Mouse (Mus musculus): ENCODE measurements around the gene Setd4.

Gene Setd4

GRCm38 (mm10) chr16:93592711-93593110 lies 11.2 kb downstream of the Setd4 start:
- no peak for DNase-seq (ENCODE audit: extremely low read depth, low read depth)

- DNase-seq (ENCODE audit: extremely low read depth, low read depth), result no peak
These were observed 12.1 kb downstream of the Setd4 start for GRCm38 (mm10) chr16:93591450-93592430.

GRCm38 (mm10) chr16:93590915-93591314 lies 12.9 kb downstream of the Setd4 start:
- DNase-seq (ENCODE audit: extremely low read depth, low read depth), result no peak

GRCm38 (mm10) chr16:93588281-93588680 lies 15.6 kb downstream of the Setd4 start:
- no peak for DNase-seq (ENCODE audit: extremely low read depth, low read depth)

- no peak for DNase-seq (ENCODE audit: extremely low read depth, low read depth)
These were observed 17.5 kb downstream of the Setd4 start for GRCm38 (mm10) chr16:93586382-93586781.

- DNase-seq (ENCODE audit: extremely low read depth, low read depth), result no peak
These were observed 18.1 kb downstream of the Setd4 start for GRCm38 (mm10) chr16:93585703-93586205.

- DNase-seq (ENCODE audit: extremely low read depth, low read depth), result no peak
These were observed 18.7 kb downstream of the Setd4 start for GRCm38 (mm10) chr16:93584976-93585702.

GRCm38 (mm10) chr16:93581125-93581524 lies 22.7 kb downstream of the Setd4 start:
- no peak for DNase-seq (ENCODE audit: extremely low read depth, low read depth)

GRCm38 (mm10) chr16:93578346-93579005 lies 25.4 kb downstream of the Setd4 start:
- DNase-seq (ENCODE audit: extremely low read depth, low read depth), result no peak

GRCm38 (mm10) chr16:93576412-93577082 lies 27.3 kb downstream of the Setd4 start:
- peak; percentile 26 for DNase-seq (ENCODE audit: extremely low read depth, low read depth)

- no peak for DNase-seq (ENCODE audit: extremely low read depth, low read depth)
These were observed 28.3 kb downstream of the Setd4 start for GRCm38 (mm10) chr16:93575574-93575973.

- DNase-seq (ENCODE audit: extremely low read depth, low read depth), result no peak
These were observed 29.2 kb downstream of the Setd4 start for GRCm38 (mm10) chr16:93574521-93575191.

- no peak for DNase-seq (ENCODE audit: extremely low read depth, low read depth)
These were observed 30.4 kb downstream of the Setd4 start for GRCm38 (mm10) chr16:93573434-93573833.

GRCm38 (mm10) chr16:93572383-93572782 lies 31.5 kb downstream of the Setd4 start:
- DNase-seq (ENCODE audit: extremely low read depth, low read depth), result no peak

GRCm38 (mm10) chr16:93558499-93558898 lies 45.4 kb downstream of the Setd4 start:
- no peak for DNase-seq (ENCODE audit: extremely low read depth, low read depth)

GRCm38 (mm10) chr16:93557646-93558045 lies 46.2 kb downstream of the Setd4 start:
- no peak for DNase-seq (ENCODE audit: extremely low read depth, low read depth)

- no peak for DNase-seq (ENCODE audit: extremely low read depth, low read depth)
These were observed 51.0 kb downstream of the Setd4 start for GRCm38 (mm10) chr16:93552686-93553513.

- no peak for DNase-seq (ENCODE audit: extremely low read depth, low read depth)
These were observed 54.6 kb downstream of the Setd4 start for GRCm38 (mm10) chr16:93549287-93549686.

- DNase-seq (ENCODE audit: extremely low read depth, low read depth), result no peak
These were observed 55.8 kb downstream of the Setd4 start for GRCm38 (mm10) chr16:93548045-93548444.

GRCm38 (mm10) chr16:93547122-93547521 lies 56.7 kb downstream of the Setd4 start:
- DNase-seq (ENCODE audit: extremely low read depth, low read depth), result no peak
